Mouse (Mus musculus): ENCODE results near the gene Iqcf1. TPM values are rescaled to one million over a fixed set of nuclear protein-coding genes. Genes with fewer than 3 reads are reported as not detected.

Iqcf1 gene
- polyA plus RNA-seq, 1 experiment from 2014 or later, result not detected

DNA sequence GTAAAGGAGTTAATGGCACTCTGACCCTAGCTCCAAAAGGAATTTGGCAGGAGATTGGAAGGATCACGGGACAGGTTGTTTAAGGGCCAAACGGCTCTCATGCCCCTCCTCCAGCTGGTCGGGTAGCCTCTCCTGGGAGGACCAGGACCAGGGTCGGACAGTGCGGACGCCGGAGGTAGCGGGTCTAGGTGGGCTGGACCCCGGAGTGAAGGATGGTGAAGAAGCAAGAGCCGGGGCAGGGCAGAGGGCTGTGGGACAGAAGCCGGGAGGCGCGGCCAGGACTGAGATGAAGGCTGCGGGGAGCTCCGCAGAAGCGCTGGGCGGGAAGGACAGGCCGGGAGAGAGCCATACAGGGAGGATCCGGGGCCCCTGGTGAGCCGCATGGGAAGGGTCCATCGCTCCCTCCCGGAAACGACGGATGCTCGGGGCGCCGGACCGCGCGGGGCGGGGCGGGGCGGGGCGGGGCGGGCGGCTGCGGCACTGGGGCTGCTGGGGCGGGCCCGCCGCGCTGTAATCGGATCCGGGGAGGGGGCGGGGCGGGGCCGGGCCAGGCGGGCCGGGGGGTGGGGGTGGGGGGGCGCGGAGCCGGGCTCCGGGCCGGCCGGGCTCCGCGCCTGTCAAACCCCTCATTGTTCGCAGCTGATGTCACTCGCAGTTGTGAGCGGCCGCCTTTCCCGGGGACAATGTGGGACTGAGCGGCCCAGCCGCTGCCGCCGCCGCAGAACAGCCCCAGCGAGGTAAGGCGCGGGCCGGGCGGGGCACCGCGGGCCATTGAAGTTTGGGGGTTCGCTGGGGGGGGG is 46.3 kb upstream of the Iqcf1 start, which contains the start of gene Pcbp4:
TSS of gene Pcbp4 (plus strand) at position 21 of the 800 bp plus-strand sequence.
- Histone ChIP-seq H3K27me3 (ENCODE audit: control insufficient read depth, insufficient read depth, low read length) (no peaks in the 10 kb centered on the region), H3K27ac (replicated peaks) (peak within 1 kb of the TSS; percentile 65), H3K9ac (ENCODE audit: low read length) (peak within 1 kb of the TSS; percentile 72), H3K4me3 (ENCODE audit: low read depth, low read length) (peak within 1 kb of the TSS; percentile 61), H3K9me3 (ENCODE audit: control insufficient read depth, low read length) (no peaks in the 10 kb centered on the region), H3K4me1 (replicated peaks; ENCODE audit: control insufficient read depth, insufficient read depth) (peaks cover 25% of the 10 kb centered on the region), H3K4me2 (replicated peaks; ENCODE audit: low read depth) (peak within 1 kb of the TSS; percentile 78), H3K36me3 (ENCODE audit: control insufficient read depth, insufficient read depth, low read length) (no peaks in the 10 kb centered on the region)
- ATAC-seq (ENCODE audit: low FRiP score, low TSS enrichment) (peak; percentile 68), DNase-seq (ENCODE audit: low spot score) (peak; percentile 78)
- TF ChIP-seq CTCF (IDR thresholded peaks at IDR 0.05; ENCODE audit: low read depth) (no peak), EP300 (optimal IDR thresholded peaks at IDR 0.05) (no peak)
- under 1% methylated on average over 38 of the region's 74 CpGs for WGBS

GRCm38 (mm10) chr9:106454071-106454761 is 45.6 kb upstream of the Iqcf1 start:
- Histone ChIP-seq H3K4me3 (ENCODE audit: low read depth, low read length) (peak overlapping the region; percentile 61), H3K4me1 (replicated peaks; ENCODE audit: control insufficient read depth, insufficient read depth) (peaks cover 22% of the 10 kb centered on the region), H3K9ac (ENCODE audit: low read length) (peak overlapping the region; percentile 72), H3K4me2 (replicated peaks; ENCODE audit: low read depth) (peak overlapping the region; percentile 78), H3K9me3 (ENCODE audit: control insufficient read depth, low read length) (no peaks in the 10 kb centered on the region), H3K27me3 (ENCODE audit: control insufficient read depth, insufficient read depth, low read length) (no peaks in the 10 kb centered on the region), H3K36me3 (ENCODE audit: control insufficient read depth, insufficient read depth, low read length) (no peaks in the 10 kb centered on the region), H3K27ac (replicated peaks) (peak overlapping the region; percentile 65)
- TF ChIP-seq EP300 (optimal IDR thresholded peaks at IDR 0.05) (no peak), CTCF (IDR thresholded peaks at IDR 0.05; ENCODE audit: low read depth) (no peak)
- WGBS, result 7% methylated on average over 20 of the region's 20 CpGs
- ATAC-seq (ENCODE audit: low FRiP score, low TSS enrichment) (peak; percentile 7), DNase-seq (ENCODE audit: low spot score) (no peak)

DNA sequence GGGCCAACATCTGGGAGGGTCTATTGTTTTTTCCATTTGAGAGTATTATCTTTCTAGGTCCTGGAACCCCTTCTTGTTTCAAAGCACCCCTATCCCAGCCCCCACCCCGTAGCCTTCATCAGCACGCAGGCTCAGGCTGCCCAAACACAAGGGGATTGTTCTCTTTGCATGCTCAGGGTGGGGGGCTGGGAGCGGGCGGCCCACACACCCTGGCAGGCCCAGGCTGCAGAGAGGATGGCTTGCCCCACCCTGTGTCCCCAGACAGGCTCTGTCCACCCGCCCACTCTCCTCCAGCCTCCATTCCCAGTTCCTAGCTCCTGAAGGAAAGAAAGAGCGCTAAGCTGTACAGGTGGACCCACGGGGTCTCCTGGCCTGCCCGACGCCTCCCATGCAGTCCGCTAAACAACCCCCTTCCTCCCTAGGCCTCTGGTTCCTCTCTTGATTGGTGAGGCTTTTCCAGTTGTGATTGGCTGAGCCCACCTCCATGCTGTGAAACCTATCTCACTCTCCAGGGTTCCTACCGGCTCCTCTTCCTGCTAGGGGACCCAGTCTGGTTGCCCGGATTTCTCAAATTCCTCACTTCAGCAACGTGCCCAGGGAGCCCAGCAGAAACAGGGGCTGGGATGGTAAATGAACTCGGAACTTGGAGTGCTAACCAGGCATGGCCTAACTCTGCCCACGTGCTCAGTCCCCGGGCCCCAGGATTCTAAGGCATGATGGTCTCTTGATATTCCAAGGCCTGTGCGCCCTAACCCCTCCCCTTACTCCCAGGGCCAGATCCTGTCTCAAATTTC is 44.7 kb upstream of the Iqcf1 start:
- H3K4me1 ChIP-seq (replicated peaks; ENCODE audit: control insufficient read depth, insufficient read depth), result peaks cover 19% of the 10 kb centered on the region
- no peaks in the 10 kb centered on the region for H3K27me3 ChIP-seq (ENCODE audit: control insufficient read depth, insufficient read depth, low read length)
- H3K9ac ChIP-seq (ENCODE audit: low read length), result peak overlapping the region; percentile 72
- WGBS, result 23% methylated on average over 16 of the region's 17 CpGs
- ATAC-seq (ENCODE audit: low FRiP score, low TSS enrichment) (no peak), DNase-seq (ENCODE audit: low spot score) (no peak)
- no peak overlapping the region for H3K27ac ChIP-seq (replicated peaks)
- no peaks in the 10 kb centered on the region for H3K9me3 ChIP-seq (ENCODE audit: control insufficient read depth, low read length)
- H3K4me2 ChIP-seq (replicated peaks; ENCODE audit: low read depth), result peak overlapping the region; percentile 78
- TF ChIP-seq CTCF (IDR thresholded peaks at IDR 0.05; ENCODE audit: low read depth), result no peak
- TF ChIP-seq EP300 (optimal IDR thresholded peaks at IDR 0.05), result no peak
- H3K36me3 ChIP-seq (ENCODE audit: control insufficient read depth, insufficient read depth, low read length), result no peaks in the 10 kb centered on the region
- H3K4me3 ChIP-seq (ENCODE audit: low read depth, low read length), result peak overlapping the region; percentile 61

DNA sequence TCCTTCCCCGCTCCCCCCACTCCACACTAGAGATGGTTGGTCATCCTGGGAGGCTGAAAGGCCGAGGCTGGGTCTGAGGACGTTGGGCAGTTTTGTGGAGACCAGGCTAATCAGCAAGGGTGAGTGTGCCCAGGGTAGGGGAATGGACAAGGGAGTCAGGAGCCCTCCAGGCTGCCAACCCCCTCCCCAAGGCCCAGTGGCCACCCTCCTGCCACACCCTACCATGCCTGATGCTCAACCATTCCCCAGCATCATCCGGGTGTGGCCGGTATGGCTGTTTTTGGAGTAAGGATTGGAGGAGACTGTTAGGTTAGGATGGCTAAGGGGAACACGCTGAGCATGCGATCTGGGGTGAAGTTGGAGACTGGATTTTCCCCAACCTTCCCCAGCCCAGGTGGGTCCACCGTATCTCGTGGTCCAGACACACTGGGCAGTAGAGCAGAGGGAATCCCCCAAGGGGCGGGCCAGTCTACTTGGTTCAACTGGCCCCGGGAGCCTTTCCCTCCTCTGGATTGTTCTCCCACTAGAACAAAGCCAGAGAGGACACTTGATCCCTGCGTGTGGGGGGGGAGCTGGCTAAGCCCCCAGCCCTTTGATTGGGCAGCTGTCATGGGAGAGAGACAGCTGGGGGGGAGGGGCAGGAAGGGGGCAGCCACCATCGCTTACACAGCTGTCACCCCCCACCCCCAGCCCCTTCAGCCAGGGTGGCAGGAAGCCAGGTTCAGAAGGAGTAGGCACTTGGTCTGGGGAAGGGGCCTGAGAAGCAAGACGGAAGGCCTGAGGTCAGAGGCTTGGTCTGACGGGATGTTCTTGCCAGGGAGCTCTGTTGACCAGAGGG is 43.2 kb upstream of the Iqcf1 start:
- WGBS, result 44% methylated on average over 15 of the region's 15 CpGs
- Histone ChIP-seq H3K4me1 (replicated peaks; ENCODE audit: control insufficient read depth, insufficient read depth) (peaks cover 12% of the 10 kb centered on the region; the same call in 1 of the 2 replicates), H3K4me2 (replicated peaks; ENCODE audit: low read depth) (no peak overlapping the region), H3K27ac (replicated peaks) (peak overlapping the region; percentile 30; the same call in 1 of the 2 replicates), H3K27me3 (ENCODE audit: control insufficient read depth, insufficient read depth, low read length) (no peaks in the 10 kb centered on the region), H3K36me3 (ENCODE audit: control insufficient read depth, insufficient read depth, low read length) (no peaks in the 10 kb centered on the region), H3K4me3 (ENCODE audit: low read depth, low read length) (no peak overlapping the region), H3K9ac (ENCODE audit: low read length) (0 out of 2 replicates have a peak overlapping the region, but pooled peaks have one; percentile 27), H3K9me3 (ENCODE audit: control insufficient read depth, low read length) (no peaks in the 10 kb centered on the region)
- TF ChIP-seq EP300 (optimal IDR thresholded peaks at IDR 0.05) (no peak), CTCF (IDR thresholded peaks at IDR 0.05; ENCODE audit: low read depth) (no peak)
- no peak for DNase-seq (ENCODE audit: low spot score)
- ATAC-seq (ENCODE audit: low FRiP score, low TSS enrichment), result no peak

- Histone ChIP-seq H3K9me3 (ENCODE audit: control insufficient read depth, low read length) (no peaks in the 10 kb centered on the region), H3K4me2 (replicated peaks; ENCODE audit: low read depth) (no peak overlapping the region), H3K4me1 (replicated peaks; ENCODE audit: control insufficient read depth, insufficient read depth) (peaks cover 12% of the 10 kb centered on the region; the same call in 1 of the 2 replicates), H3K27me3 (ENCODE audit: control insufficient read depth, insufficient read depth, low read length) (no peaks in the 10 kb centered on the region), H3K4me3 (ENCODE audit: low read depth, low read length) (no peak overlapping the region), H3K9ac (ENCODE audit: low read length) (no peak overlapping the region), H3K36me3 (ENCODE audit: control insufficient read depth, insufficient read depth, low read length) (no peaks in the 10 kb centered on the region), H3K27ac (replicated peaks) (peak overlapping the region; percentile 13; the same call in 1 of the 2 replicates)
- DNase-seq (ENCODE audit: low spot score) (no peak), ATAC-seq (ENCODE audit: low FRiP score, low TSS enrichment) (no peak)
- TF ChIP-seq EP300 (optimal IDR thresholded peaks at IDR 0.05) (no peak), CTCF (IDR thresholded peaks at IDR 0.05; ENCODE audit: low read depth) (no peak)
- WGBS, result 69% methylated on average over 9 of the region's 9 CpGs
Observed at GRCm38 (mm10) chr9:106457163-106457559, 42.6 kb upstream of the Iqcf1 start.
